Mouse (Mus musculus) liver, embryonic 13.5 days (tissue): ENCODE data around the gene Angpt4. TPM values are rescaled to one million over a fixed set of nuclear protein-coding genes. Genes with fewer than 3 reads are reported as not detected.

Experiments used
- ATAC-seq: fragments of 200-750 bp; cut with Nextera tagmentation; 2 replicates; pipeline ENCODE4 v1.8.0; 2017; ENCODE audit warnings: low read depth, mild to moderate bottlenecking, moderate number of reproducible peaks, moderate library complexity
- DNase-seq: peaks from one replicate; pipeline ENCODE4 v3.0.0; 2022
- H3K27ac ChIP-seq: fragments of 300-500 bp; sonication (generic); 2 replicates; pipeline ENCODE4 v1.5.1; 2015; ENCODE audit warnings: moderate library complexity, mild to moderate bottlenecking, inconsistent platforms
- H3K27me3 ChIP-seq: fragments of 300-500 bp; sonication (generic); 2 replicates; pipeline ENCODE4 v1.6.1; 2015; ENCODE audit warnings: mild to moderate bottlenecking, inconsistent platforms
- H3K36me3 ChIP-seq: fragments of 300-500 bp; sonication (generic); 2 replicates; pipeline ENCODE4 v1.6.1; 2015; ENCODE audit warnings: mild to moderate bottlenecking, inconsistent platforms
- H3K4me1 ChIP-seq: fragments of 300-500 bp; sonication (generic); replicated peaks from 2 replicates; pipeline ENCODE4 v1.6.1; 2015; ENCODE audit warnings: inconsistent platforms
- H3K4me2 ChIP-seq: fragments of 300-500 bp; sonication (generic); 2 replicates; pipeline ENCODE4 v1.6.1; 2015; ENCODE audit warnings: inconsistent platforms, mild to moderate bottlenecking, moderate library complexity
- H3K4me3 ChIP-seq: fragments of 300-500 bp; sonication (generic); replicated peaks from 2 replicates; pipeline ENCODE4 v1.5.1; 2015; ENCODE audit warnings: mild to moderate bottlenecking, inconsistent platforms
- H3K9ac ChIP-seq: fragments of 300-500 bp; sonication (generic); 2 replicates; pipeline ENCODE4 v1.6.1; 2015; ENCODE audit warnings: mild to moderate bottlenecking, inconsistent platforms
- H3K9me3 ChIP-seq: fragments of 300-500 bp; sonication (generic); replicated peaks from 2 replicates; pipeline ENCODE4 v1.6.1; 2016; ENCODE audit warnings: inconsistent platforms
- WGBS: fragments of 180-500 bp; shearing (Covaris S2); methylation state at CpG from one replicate; pipeline ENCODE4 v1.1.7; 2015; ENCODE audit not compliant: insufficient replicate concordance; 5-methylcytosine and 5-hydroxymethylcytosine counted together
- polyA plus RNA-seq: library from polyadenylated mRNA; unstranded; fragments of >200 nt; fragmentation: Nextera tagmentation; extraction: Ambion mirVana; gene quantifications from 2 replicates; pipeline ENCODE4 v1.2.1, GENCODE M21; 2015

The Angpt4 gene
- polyA plus RNA-seq, 1 experiment from 2014 or later = not detected

- Histone ChIP-seq H3K36me3 (no peaks in the 10 kb centered on the region), H3K27me3 (no peaks in the 10 kb centered on the region), H3K4me2 (no peak overlapping the region), H3K4me3 (no peak overlapping the region), H3K4me1 (no peaks in the 10 kb centered on the region), H3K27ac (no peak overlapping the region), H3K9me3 (no peaks in the 10 kb centered on the region), H3K9ac (no peak overlapping the region)
- ATAC-seq (no peak), DNase-seq (no peak)
- WGBS = 62% methylated on average over 8 of the region's 8 CpGs
These were observed 16.6 kb upstream of the Angpt4 start for GRCm38 (mm10) chr2:151894209-151894980.

- no peak overlapping the region for H3K4me2 ChIP-seq
- ATAC-seq (no peak), DNase-seq (no peak)
- H3K9ac ChIP-seq = no peak overlapping the region
- H3K4me1 ChIP-seq = no peaks in the 10 kb centered on the region
- 63% methylated on average over 5 of the region's 5 CpGs for WGBS
- no peak overlapping the region for H3K27ac ChIP-seq
- H3K36me3 ChIP-seq = no peaks in the 10 kb centered on the region
- H3K9me3 ChIP-seq = no peaks in the 10 kb centered on the region
- no peaks in the 10 kb centered on the region for H3K27me3 ChIP-seq
- H3K4me3 ChIP-seq = no peak overlapping the region
These were observed 15.1 kb upstream of the Angpt4 start for GRCm38 (mm10) chr2:151895911-151896310.

GRCm38 (mm10) chr2:151898106-151898505, 12.9 kb upstream of the Angpt4 start:
- Histone ChIP-seq H3K27ac (no peak overlapping the region), H3K27me3 (no peaks in the 10 kb centered on the region), H3K9ac (no peak overlapping the region), H3K36me3 (no peaks in the 10 kb centered on the region), H3K4me1 (no peaks in the 10 kb centered on the region), H3K4me2 (no peak overlapping the region), H3K9me3 (no peaks in the 10 kb centered on the region), H3K4me3 (no peak overlapping the region)
- DNase-seq (no peak), ATAC-seq (no peak)
- WGBS = 55% methylated on average over 1 of the region's 1 CpGs

- 59% methylated on average over 4 of the region's 4 CpGs for WGBS
- Histone ChIP-seq H3K9me3 (no peaks in the 10 kb centered on the region), H3K4me3 (no peak overlapping the region), H3K27ac (no peak overlapping the region), H3K27me3 (no peaks in the 10 kb centered on the region), H3K9ac (no peak overlapping the region), H3K36me3 (no peaks in the 10 kb centered on the region), H3K4me1 (no peaks in the 10 kb centered on the region), H3K4me2 (no peak overlapping the region)
- DNase-seq (no peak), ATAC-seq (no peak)
These were observed 10.2 kb upstream of the Angpt4 start for GRCm38 (mm10) chr2:151900845-151901244.

GRCm38 (mm10) chr2:151903267-151903666, 7.7 kb upstream of the Angpt4 start:
- no peak for DNase-seq
- 82% methylated on average over 6 of the region's 6 CpGs for WGBS
- Histone ChIP-seq H3K4me3 (no peak overlapping the region), H3K27me3 (no peaks in the 10 kb centered on the region), H3K36me3 (no peaks in the 10 kb centered on the region), H3K4me1 (no peaks in the 10 kb centered on the region), H3K27ac (no peak overlapping the region), H3K9me3 (no peaks in the 10 kb centered on the region), H3K9ac (no peak overlapping the region), H3K4me2 (no peak overlapping the region)
- no peak for ATAC-seq

- no peaks in the 10 kb centered on the region for H3K9me3 ChIP-seq
- DNase-seq (no peak), ATAC-seq (no peak)
- no peaks in the 10 kb centered on the region for H3K36me3 ChIP-seq
- H3K4me1 ChIP-seq = no peaks in the 10 kb centered on the region
- H3K27ac ChIP-seq = no peak overlapping the region
- H3K9ac ChIP-seq = no peak overlapping the region
- no peaks in the 10 kb centered on the region for H3K27me3 ChIP-seq
- H3K4me3 ChIP-seq = no peak overlapping the region
- H3K4me2 ChIP-seq = no peak overlapping the region
- 62% methylated on average over 4 of the region's 4 CpGs for WGBS
These were observed 7.1 kb upstream of the Angpt4 start for GRCm38 (mm10) chr2:151903933-151904332.

- Histone ChIP-seq H3K4me3 (no peak overlapping the region), H3K4me2 (no peak overlapping the region), H3K27me3 (no peaks in the 10 kb centered on the region), H3K36me3 (no peaks in the 10 kb centered on the region), H3K4me1 (no peaks in the 10 kb centered on the region), H3K27ac (no peak overlapping the region), H3K9ac (no peak overlapping the region), H3K9me3 (no peaks in the 10 kb centered on the region)
- WGBS = 20% methylated on average over 3 of the region's 3 CpGs
- no peak for ATAC-seq
- DNase-seq = no peak
These were observed 6.4 kb upstream of the Angpt4 start for GRCm38 (mm10) chr2:151904636-151905035.

- ATAC-seq (no peak), DNase-seq (no peak)
- no peak overlapping the region for H3K4me2 ChIP-seq
- H3K9me3 ChIP-seq = no peaks in the 10 kb centered on the region
- no peaks in the 10 kb centered on the region for H3K27me3 ChIP-seq
- no peak overlapping the region for H3K27ac ChIP-seq
- no peak overlapping the region for H3K9ac ChIP-seq
- 44% methylated on average over 2 of the region's 2 CpGs for WGBS
- no peaks in the 10 kb centered on the region for H3K36me3 ChIP-seq
- no peak overlapping the region for H3K4me3 ChIP-seq
- H3K4me1 ChIP-seq = 0 out of 2 replicates have a peak, but pooled peaks cover 3% of the 10 kb centered on the region
These were observed 4.0 kb upstream of the Angpt4 start for GRCm38 (mm10) chr2:151907020-151907419.

- WGBS = 54% methylated on average over 3 of the region's 3 CpGs
- no peaks in the 10 kb centered on the region for H3K9me3 ChIP-seq
- H3K4me2 ChIP-seq = no peak overlapping the region
- H3K36me3 ChIP-seq = no peaks in the 10 kb centered on the region
- H3K4me1 ChIP-seq = 0 out of 2 replicates have a peak, but pooled peaks cover 3% of the 10 kb centered on the region
- ATAC-seq (no peak), DNase-seq (no peak)
- H3K27me3 ChIP-seq = no peaks in the 10 kb centered on the region
- H3K4me3 ChIP-seq = no peak overlapping the region
- no peak overlapping the region for H3K9ac ChIP-seq
- H3K27ac ChIP-seq = no peak overlapping the region
These were observed 1.6 kb upstream of the Angpt4 start for GRCm38 (mm10) chr2:151909386-151909785.

- Histone ChIP-seq H3K4me3 (no peak overlapping the region), H3K27me3 (no peaks in the 10 kb centered on the region), H3K9ac (no peak overlapping the region), H3K4me2 (no peak overlapping the region), H3K9me3 (no peaks in the 10 kb centered on the region), H3K27ac (no peak overlapping the region), H3K4me1 (0 out of 2 replicates have a peak, but pooled peaks cover 3% of the 10 kb centered on the region), H3K36me3 (no peaks in the 10 kb centered on the region)
- WGBS = 21% methylated on average over 5 of the region's 5 CpGs
- DNase-seq (no peak), ATAC-seq (no peak)
These were observed 512 bp upstream of the Angpt4 start for GRCm38 (mm10) chr2:151910498-151910897.

- Histone ChIP-seq H3K4me1 (0 out of 2 replicates have a peak, but pooled peaks cover 3% of the 10 kb centered on the region), H3K9me3 (no peaks in the 10 kb centered on the region), H3K4me3 (no peak overlapping the region), H3K27ac (no peak overlapping the region), H3K4me2 (no peak overlapping the region), H3K36me3 (no peaks in the 10 kb centered on the region), H3K9ac (no peak overlapping the region), H3K27me3 (no peaks in the 10 kb centered on the region)
- ATAC-seq (no peak), DNase-seq (no peak)
- WGBS = 54% methylated on average over 3 of the region's 3 CpGs
These were observed 741 bp downstream of the Angpt4 start for GRCm38 (mm10) chr2:151911751-151912150.

- DNase-seq (no peak), ATAC-seq (no peak)
- no peak overlapping the region for H3K4me3 ChIP-seq
- H3K27me3 ChIP-seq = no peaks in the 10 kb centered on the region
- no peak overlapping the region for H3K9ac ChIP-seq
- no peaks in the 10 kb centered on the region for H3K36me3 ChIP-seq
- no peak overlapping the region for H3K27ac ChIP-seq
- WGBS = 60% methylated on average over 5 of the region's 5 CpGs
- H3K4me1 ChIP-seq = 0 out of 2 replicates have a peak, but pooled peaks cover 3% of the 10 kb centered on the region
- no peaks in the 10 kb centered on the region for H3K9me3 ChIP-seq
- H3K4me2 ChIP-seq = no peak overlapping the region
These were observed 3.1 kb downstream of the Angpt4 start for GRCm38 (mm10) chr2:151914120-151914519.
